Mouse (Mus musculus) MEL (cell line): ENCODE data around the gene Atp6v1e2. TPM values are rescaled to one million over a fixed set of nuclear protein-coding genes. Genes with fewer than 3 reads are reported as not detected.

Source experiments
- DNase-seq: peaks from one replicate; pipeline ENCODE4 v3.0.0; 2011; ENCODE audit warnings: low read depth, low spot score
- H3K27ac ChIP-seq: 2 replicates; pipeline ENCODE4 v1.5.1; 2012; ENCODE audit warnings: low read depth, mild to moderate bottlenecking, control low read depth, low read length, moderate library complexity; ENCODE audit not compliant: control insufficient read depth
- H3K27me3 ChIP-seq, 2 experiments: fragments of 150-350 bp in 1 of 2; sonication (generic) in 1 of 2; 2 replicates each; pipeline ENCODE4 v1.6.1; 2012; ENCODE audit warnings: low read length in 2 of 2, mild to moderate bottlenecking in 2 of 2, improper control_type of control experiment in 1 of 2, moderate library complexity in 1 of 2; ENCODE audit not compliant: insufficient read depth in 2 of 2, control insufficient read depth in 1 of 2
- H3K36me3 ChIP-seq, 2 experiments: 2 replicates each; pipeline ENCODE4 v1.6.1; 2012 to 2014; ENCODE audit warnings: low read length in 2 of 2, improper control_type of control experiment in 1 of 2, inconsistent platforms in 1 of 2, mild to moderate bottlenecking in 1 of 2; ENCODE audit not compliant: insufficient read depth in 2 of 2, control insufficient read depth in 1 of 2
- H3K4me1 ChIP-seq, 2 experiments: fragments of 150-350 bp in 1 of 2; sonication (generic) in 1 of 2; 2 replicates each; pipeline ENCODE4 v1.6.1; 2012; ENCODE audit warnings: low read length in 2 of 2, improper control_type of control experiment in 1 of 2, mild to moderate bottlenecking in 1 of 2; ENCODE audit not compliant: insufficient read depth in 2 of 2, control insufficient read depth in 1 of 2
- H3K4me3 ChIP-seq, 2 experiments: fragments of 150-350 bp in 1 of 2; sonication (generic) in 1 of 2; 2 replicates each; pipeline ENCODE4 v1.5.1; 2012; ENCODE audit warnings: low read depth in 2 of 2, low read length in 2 of 2, mild to moderate bottlenecking in 2 of 2, moderate library complexity in 2 of 2, control low read depth in 1 of 2, improper control_type of control experiment in 1 of 2; ENCODE audit not compliant: control insufficient read depth in 1 of 2, insufficient read depth in 1 of 2
- H3K79me2 ChIP-seq: 2 replicates; pipeline ENCODE4 v1.6.1; 2012; ENCODE audit warnings: mild to moderate bottlenecking, low read length, moderate library complexity; ENCODE audit not compliant: control insufficient read depth, poor library complexity, insufficient read depth
- H3K9ac ChIP-seq: 2 replicates; pipeline ENCODE4 v1.6.1; 2012; ENCODE audit warnings: low read depth, mild to moderate bottlenecking, control low read depth, low read length, moderate library complexity; ENCODE audit not compliant: control insufficient read depth, poor library complexity, severe bottlenecking
- H3K9me3 ChIP-seq: fragments of 150-350 bp; sonication (generic); replicated peaks from 2 replicates; pipeline ENCODE4 v1.6.1; 2012; ENCODE audit warnings: mild to moderate bottlenecking, low read length, improper control_type of control experiment, moderate library complexity; ENCODE audit not compliant: insufficient read depth
- BHLHE40 ChIP-seq: IDR thresholded peaks from 2 replicates; pipeline ENCODE4 v1.6.1; 2012; ENCODE audit warnings: low read depth, mild to moderate bottlenecking, inconsistent platforms, low read length, improper control_type of control experiment, borderline replicate concordance
- CTCF ChIP-seq, 3 experiments: IDR thresholded peaks in 2 of 3; conservative IDR thresholded peaks in 1 of 3; 2 replicates each; pipeline ENCODE4 v1.5.1; 2011 to 2012; ENCODE audit warnings: low read length in 3 of 3, low read depth in 2 of 3, mild to moderate bottlenecking in 2 of 3, improper control_type of control experiment in 1 of 3, inconsistent platforms in 1 of 3, mixed read lengths in 1 of 3, moderate library complexity in 1 of 3; ENCODE audit not compliant: control insufficient read depth in 1 of 3, insufficient read depth in 1 of 3, poor library complexity in 1 of 3, severe bottlenecking in 1 of 3
- EP300 ChIP-seq, 2 experiments: IDR thresholded peaks; 2 replicates each; pipeline ENCODE4 v1.6.1; 2011; ENCODE audit warnings: improper control_type of control experiment in 2 of 2, low read length in 2 of 2, low read depth in 1 of 2, mild to moderate bottlenecking in 1 of 2
- ETS1 ChIP-seq: IDR thresholded peaks from 2 replicates; pipeline ENCODE4 v1.6.1; 2012; ENCODE audit warnings: low read depth, mild to moderate bottlenecking, inconsistent platforms, low read length, improper control_type of control experiment, moderate library complexity
- KAT2A ChIP-seq: conservative IDR thresholded peaks from 2 replicates; pipeline ENCODE4 v1.6.1; 2012; ENCODE audit warnings: low read depth, low read length, improper control_type of control experiment, inconsistent platforms
- MAX ChIP-seq: IDR thresholded peaks from 2 replicates; pipeline ENCODE4 v1.6.1; 2011; ENCODE audit warnings: low read length, improper control_type of control experiment
- MAZ ChIP-seq: IDR thresholded peaks from 2 replicates; pipeline ENCODE4 v1.6.1; 2012; ENCODE audit warnings: low read depth, mild to moderate bottlenecking, inconsistent platforms, low read length, improper control_type of control experiment
- MXI1 ChIP-seq: IDR thresholded peaks from 2 replicates; pipeline ENCODE4 v1.6.1; 2011; ENCODE audit warnings: mild to moderate bottlenecking, low read depth, low read length, improper control_type of control experiment
- MYC ChIP-seq: IDR thresholded peaks from 2 replicates; pipeline ENCODE4 v1.6.1; 2011; ENCODE audit warnings: low read depth, mild to moderate bottlenecking, low read length, improper control_type of control experiment, moderate library complexity
- POLR2AphosphoS5 ChIP-seq: IDR thresholded peaks from 2 replicates; pipeline ENCODE4 v1.6.1; 2012; ENCODE audit warnings: low read depth, borderline replicate concordance, mild to moderate bottlenecking, inconsistent platforms, low read length, moderate library complexity, mixed read lengths
- RAD21 ChIP-seq: IDR thresholded peaks from 2 replicates; pipeline ENCODE4 v1.6.1; 2011; ENCODE audit warnings: mild to moderate bottlenecking, low read depth, low read length, improper control_type of control experiment
- SIN3A ChIP-seq: IDR thresholded peaks from 2 replicates; pipeline ENCODE4 v1.6.1; 2012; ENCODE audit warnings: low read length, improper control_type of control experiment, inconsistent platforms
- SMC3 ChIP-seq: IDR thresholded peaks from 2 replicates; pipeline ENCODE4 v1.6.1; 2011; ENCODE audit warnings: low read depth, low read length, improper control_type of control experiment
- TCF12 ChIP-seq: IDR thresholded peaks from 2 replicates; pipeline ENCODE4 v1.6.1; 2014; ENCODE audit warnings: low read depth, mild to moderate bottlenecking, inconsistent platforms, low read length, improper control_type of control experiment, moderate library complexity
- polyA plus RNA-seq, 2 experiments: library from polyadenylated mRNA; stranded (reverse) in 1 of 2; unstranded in 1 of 2; fragments of >175 nt in 1 of 2; fragments of >200 nt in 1 of 2; gene quantifications; 2 replicates each; pipeline versions ENCODE4 v1.2.1 to v1.2.4; 2012; ENCODE audit warnings: low replicate concordance in 2 of 2, low read depth in 1 of 2; ENCODE audit not compliant: insufficient read length in 2 of 2, insufficient read depth in 1 of 2, missing spikeins in 1 of 2
- total RNA-seq: library from RNA; depleted of rRNA; stranded (reverse); fragments of 300-350 nt; gene quantifications from 2 replicates; pipeline ENCODE4 v1.2.3, GENCODE M21; 2012

Gene Atp6v1e2
- total and polyA plus RNA-seq, 3 experiments, result not detected

GRCm38 (mm10) chr17:86966040-86966439 lies 18.3 kb upstream of the Atp6v1e2 start:
- H3K4me1 ChIP-seq, result peaks cover 3 to 19% of the 10 kb centered on the region in 2 experiments
- H3K27ac ChIP-seq, result no peak overlapping the region
- TF ChIP-seq RAD21 (no peak), BHLHE40 (no peak)
- no peak for DNase-seq
- H3K9ac ChIP-seq, result no peak overlapping the region
- H3K36me3 ChIP-seq, result peaks cover 0 to 10% of the 10 kb centered on the region in 2 experiments; a peak in 2 of 4 replicates
- no peaks in the 10 kb centered on the region for H3K9me3 ChIP-seq
- peaks cover 4% of the 10 kb centered on the region; the same call in 1 of the 2 replicates for H3K79me2 ChIP-seq
- no peaks in the 10 kb centered on the region for H3K27me3 ChIP-seq
- H3K4me3 ChIP-seq, result no peak overlapping the region

GRCm38 (mm10) chr17:86965121-86965520 lies 17.4 kb upstream of the Atp6v1e2 start:
- no peaks in the 10 kb centered on the region for H3K27me3 ChIP-seq
- no peaks in the 10 kb centered on the region for H3K9me3 ChIP-seq
- no peak overlapping the region for H3K27ac ChIP-seq
- no peak overlapping the region for H3K4me3 ChIP-seq
- peaks cover 0 to 10% of the 10 kb centered on the region in 2 experiments; a peak in 2 of 4 replicates for H3K36me3 ChIP-seq
- H3K9ac ChIP-seq, result no peak overlapping the region
- no peak for TF ChIP-seq KAT2A
- no peak for TF ChIP-seq MAZ
- no peak for TF ChIP-seq MAX
- TF ChIP-seq SIN3A, result no peak
- TF ChIP-seq CTCF (IDR thresholded peaks at IDR 0.05 in 2 of 3, conservative IDR thresholded peaks at IDR 0.05 in 1 of 3; ENCODE audit: control insufficient read depth in 1 of 3, insufficient read depth in 1 of 3, low read depth in 2 of 3, low read length in 3 of 3, poor library complexity in 1 of 3, severe bottlenecking in 1 of 3), result no peak
- no peak for TF ChIP-seq SMC3
- no peak for TF ChIP-seq TCF12
- no peak for TF ChIP-seq MXI1
- TF ChIP-seq, all 39 proteins: peak for 0
- H3K4me1 ChIP-seq, result peaks cover 3 to 19% of the 10 kb centered on the region in 2 experiments
- peaks cover 4% of the 10 kb centered on the region; the same call in 1 of the 2 replicates for H3K79me2 ChIP-seq
- no peak for DNase-seq

GRCm38 (mm10) chr17:86964502-86964901 lies 16.8 kb upstream of the Atp6v1e2 start:
- Histone ChIP-seq H3K36me3 (peaks cover 0 to 9% of the 10 kb centered on the region in 2 experiments; a peak in 2 of 4 replicates), H3K4me3 (peak overlapping the region in 1 of 2 experiments; percentile 92; a peak in 1 of 4 replicates), H3K4me1 (peaks cover 3 to 18% of the 10 kb centered on the region in 2 experiments), H3K9me3 (no peaks in the 10 kb centered on the region), H3K27ac (no peak overlapping the region), H3K27me3 (no peaks in the 10 kb centered on the region), H3K9ac (no peak overlapping the region; the same call in 1 of the 2 replicates), H3K79me2 (peaks cover 4% of the 10 kb centered on the region; the same call in 1 of the 2 replicates)
- TF ChIP-seq ETS1, result no peak
- TF ChIP-seq KAT2A, result no peak
- TF ChIP-seq CTCF (IDR thresholded peaks at IDR 0.05 in 2 of 3, conservative IDR thresholded peaks at IDR 0.05 in 1 of 3; ENCODE audit: control insufficient read depth in 1 of 3, insufficient read depth in 1 of 3, low read depth in 2 of 3, low read length in 3 of 3, poor library complexity in 1 of 3, severe bottlenecking in 1 of 3), result no peak
- no peak for TF ChIP-seq MYC
- no peak for TF ChIP-seq EP300 (IDR thresholded peaks at IDR 0.05; ENCODE audit: low read depth in 1 of 2, low read length in 2 of 2)
- no peak for TF ChIP-seq POLR2AphosphoS5
- peak; percentile 72 for DNase-seq
